In genomic region chr6:37442781-37443180, GRCm38 (mm10) we compare ENCODE assay signal across 7 mouse cellular contexts. TPM values are rescaled to one million over a fixed set of nuclear protein-coding genes. Genes with fewer than 3 reads are reported as not detected.
DNase-seq lines count a peak whose midpoint lies in the region; ATAC-seq and TF ChIP-seq lines count a peak whose summit lies in the region.

No protein-coding gene starts in this region.

- DNase-seq in lung, adult 2 months, result no peak
- DNase-seq in lung, postnatal 25 days (ENCODE audit: low spot score), result no peak
- no peak for DNase-seq in adrenal gland, postnatal 4 days (ENCODE audit: low spot score in 2 of 2)

- ATAC-seq in embryonic facial prominence, embryonic 15.5 days (ENCODE audit: insufficient number of reproducible peaks, low FRiP score, low TSS enrichment, low read depth), result no peak
- no peak for ATAC-seq in intestine, postnatal 0 days
- ATAC-seq in neural tube, embryonic 14.5 days (ENCODE audit: low read depth), result no peak
- no peak for ATAC-seq in activated CD4-positive, CD25-positive, alpha-beta regulatory T cell, adult 4 months

- WGBS in lung, adult 2 months, result 41% methylated on average over 4 of the region's 4 CpGs
- WGBS in embryonic facial prominence, embryonic 15.5 days, result 39% methylated on average over 4 of the region's 4 CpGs
- WGBS in intestine, postnatal 0 days, result 41% methylated on average over 4 of the region's 4 CpGs
- WGBS in neural tube, embryonic 14.5 days, result 45% methylated on average over 4 of the region's 4 CpGs

- no peaks in the 10 kb centered on the region for H3K36me3 ChIP-seq in embryonic facial prominence, embryonic 15.5 days
- no peaks in the 10 kb centered on the region for H3K36me3 ChIP-seq in intestine, postnatal 0 days (ENCODE audit: control insufficient read depth, insufficient read depth)
- H3K36me3 ChIP-seq in neural tube, embryonic 14.5 days (ENCODE audit: control insufficient read depth, insufficient read depth, low read length), result no peaks in the 10 kb centered on the region

- H3K27me3 ChIP-seq in embryonic facial prominence, embryonic 15.5 days, result no peaks in the 10 kb centered on the region
- H3K27me3 ChIP-seq in intestine, postnatal 0 days (replicated peaks; ENCODE audit: control insufficient read depth, insufficient read depth, low read length), result no peaks in the 10 kb centered on the region
- H3K27me3 ChIP-seq in neural tube, embryonic 14.5 days (ENCODE audit: control insufficient read depth, insufficient read depth, low read length), result no peaks in the 10 kb centered on the region

- peaks cover 11% of the 10 kb centered on the region for H3K4me1 ChIP-seq in lung, adult 2 months (ENCODE audit: control insufficient read depth, insufficient read depth, low read length)
- H3K4me1 ChIP-seq in embryonic facial prominence, embryonic 15.5 days, result peaks cover 24% of the 10 kb centered on the region
- H3K4me1 ChIP-seq in intestine, postnatal 0 days (replicated peaks; ENCODE audit: control insufficient read depth, insufficient read depth, low read length), result 0 out of 2 replicates have a peak, but pooled peaks cover 2% of the 10 kb centered on the region
- no peaks in the 10 kb centered on the region; the same call in 1 of the 2 replicates for H3K4me1 ChIP-seq in neural tube, embryonic 14.5 days (ENCODE audit: control insufficient read depth, insufficient read depth, low read length)

- peak overlapping the region; percentile 66 for H3K4me2 ChIP-seq in embryonic facial prominence, embryonic 15.5 days (replicated peaks)
- peak overlapping the region; percentile 55 for H3K4me2 ChIP-seq in intestine, postnatal 0 days (replicated peaks; ENCODE audit: low read depth)
- H3K4me2 ChIP-seq in neural tube, embryonic 14.5 days (ENCODE audit: low read depth, low read length), result peak overlapping the region; percentile 49

- peak overlapping the region; percentile 26; the same call in 1 of the 2 replicates for H3K9ac ChIP-seq in embryonic facial prominence, embryonic 15.5 days
- 0 out of 2 replicates have a peak overlapping the region, but pooled peaks have one; percentile 13 for H3K9ac ChIP-seq in intestine, postnatal 0 days (ENCODE audit: low read depth, low read length)
- peak overlapping the region; percentile 41 for H3K9ac ChIP-seq in neural tube, embryonic 14.5 days (replicated peaks; ENCODE audit: low read depth, low read length)

- peak overlapping the region; percentile 95 for H3K27ac ChIP-seq in embryonic facial prominence, embryonic 15.5 days (replicated peaks)
- H3K27ac ChIP-seq in intestine, postnatal 0 days (ENCODE audit: low read depth, low read length), result peak overlapping the region; percentile 31; the same call in 1 of the 2 replicates
- peak overlapping the region; percentile 60; the same call in 1 of the 2 replicates for H3K27ac ChIP-seq in neural tube, embryonic 14.5 days (ENCODE audit: low read depth, low read length)

- no peak for TF ChIP-seq POLR2A in lung, adult 2 months (IDR thresholded peaks at IDR 0.05; ENCODE audit: borderline replicate concordance, extremely low read depth, low read depth, low read length)

- H3K4me3 ChIP-seq in lung, adult 2 months (replicated peaks; ENCODE audit: extremely low read depth, low read depth, low read length), result peak overlapping the region; percentile 6
- H3K4me3 ChIP-seq in embryonic facial prominence, embryonic 15.5 days (replicated peaks), result peak overlapping the region; percentile 88
- peak overlapping the region; percentile 66 for H3K4me3 ChIP-seq in intestine, postnatal 0 days (ENCODE audit: low read depth, low read length)
- H3K4me3 ChIP-seq in neural tube, embryonic 14.5 days (ENCODE audit: low read depth, low read length), result peak overlapping the region; percentile 69

- H3K9me3 ChIP-seq in embryonic facial prominence, embryonic 15.5 days (replicated peaks), result no peaks in the 10 kb centered on the region
- no peaks in the 10 kb centered on the region for H3K9me3 ChIP-seq in intestine, postnatal 0 days (ENCODE audit: control insufficient read depth)
- H3K9me3 ChIP-seq in neural tube, embryonic 14.5 days (ENCODE audit: control insufficient read depth, low read length), result no peaks in the 10 kb centered on the region

- no peak for TF ChIP-seq CTCF in lung, adult 2 months (IDR thresholded peaks at IDR 0.05; ENCODE audit: insufficient read depth, low read length)
- no peak for TF ChIP-seq CTCF in intestine, postnatal 0 days (IDR thresholded peaks at IDR 0.05; ENCODE audit: low read depth)

RNA-seq across cellular contexts. Expression of gene Creb3l2, which starts 0.8 kb away (rescaled TPM):
- polyA plus RNA-seq in lung, adult 2 months (2012; rRNA removed), result 21.0 and 24.1 TPM in 2 replicates
- polyA plus RNA-seq in embryonic facial prominence, embryonic 15.5 days (2015; fragmentation: Nextera tagmentation; extraction: Ambion mirVana), result 27.3 and 28.1 TPM in 2 replicates
- polyA plus RNA-seq in intestine, postnatal 0 days (2015; fragmentation: Nextera tagmentation; extraction: Ambion mirVana), result 9.9 and 10.0 TPM in 2 replicates
- 2.3 and 5.4 TPM in 2 replicates for polyA plus RNA-seq in neural tube, embryonic 14.5 days (2014; fragmentation: Nextera tagmentation; extraction: Ambion mirVana)
- polyA plus RNA-seq in activated CD4-positive, CD25-positive, alpha-beta regulatory T cell, adult 4 months (2017; shearing (Covaris generic)), result 1 to 10 TPM; 3.0 to 3.6 TPM
- total RNA-seq in adrenal gland, postnatal 4 days (2021), result 10 to 100 TPM; 71.3 to 78.3 TPM

Comparison
In these comparisons a context has a peak if more than half of its experiments do, and no peak if none do; other contexts are left out.
1. H3K4me3 ChIP-seq: peak in every context shown above with its lines; median percentile 88 in embryonic facial prominence, embryonic 15.5 days; 69 in neural tube, embryonic 14.5 days; 66 in intestine, postnatal 0 days; 6 in lung, adult 2 months.
2. H3K27ac ChIP-seq: peak in every context shown above with its lines; median percentile 95 in embryonic facial prominence, embryonic 15.5 days; 60 in neural tube, embryonic 14.5 days; 31 in intestine, postnatal 0 days.